Mouse (Mus musculus) lung, postnatal 25 days (tissue): ENCODE measurements at regions not wholly inside any gene's neighbourhood (a gene's known extent, or its start where the extent isn't known, plus 50 kb on each side); places are given as distances from the start of the nearest gene placed in this dataset.

Source experiments
- DNase-seq: peaks from one replicate; pipeline ENCODE4 v3.0.0; 2022; ENCODE audit warnings: low spot score

DNA sequence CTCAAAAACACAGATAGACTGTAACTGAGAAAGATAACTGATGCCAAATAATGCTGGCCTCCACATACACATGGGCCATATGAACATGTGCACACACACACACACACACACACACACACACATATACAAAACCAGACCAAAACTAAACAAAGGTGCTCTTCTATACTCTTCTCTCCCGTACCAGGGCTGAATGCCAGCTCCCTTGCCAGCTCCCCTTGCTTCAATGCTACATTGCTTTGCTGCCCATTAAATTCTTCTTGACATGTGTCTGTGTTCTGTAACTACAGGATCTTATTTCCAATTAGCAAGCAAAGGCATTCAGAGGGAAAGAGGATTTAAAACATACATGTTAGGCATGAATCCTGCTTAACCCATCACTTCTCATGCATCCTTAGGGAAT is 74.3 kb upstream of the Chrm2 start:
- DNase-seq = no peak
